Mouse (Mus musculus) small intestine, adult 2 months (tissue): ENCODE results near the gene Nos1.

ENCODE experiments used
- CTCF ChIP-seq: fragments of 200-500 bp; IDR thresholded peaks from 2 replicates; pipeline ENCODE4 v1.5.1; 2012; ENCODE audit warnings: low read depth, mild to moderate bottlenecking, control low read depth, inconsistent platforms, low read length, moderate library complexity, mixed read lengths; ENCODE audit not compliant: insufficient replicate concordance, insufficient read length; ENCODE audit errors: extremely low read depth
- POLR2A ChIP-seq: fragments of 200-500 bp; IDR thresholded peaks from 2 replicates; pipeline ENCODE4 v1.6.1; 2012; ENCODE audit warnings: low read depth, mild to moderate bottlenecking, control low read depth, inconsistent platforms, low read length, moderate library complexity

- TF ChIP-seq POLR2A (no peak), CTCF (no peak)
Measured at GRCm38 (mm10) chr5:117780681-117781080, at the start of gene Nos1.
